Mouse (Mus musculus): ENCODE results near the gene Il31. TPM values are rescaled to one million over a fixed set of nuclear protein-coding genes. Genes with fewer than 3 reads are reported as not detected.

Il31 gene
- polyA plus RNA-seq, 1 experiment from 2014 or later: not detected

GRCm38 (mm10) chr5:123436780-123437175 is 52.5 kb downstream of the Il31 start:
- H3K4me2 ChIP-seq (ENCODE audit: low read depth, severe bottlenecking): no peak overlapping the region
- no peak overlapping the region for H3K4me3 ChIP-seq (ENCODE audit: low read depth, low read length)
- no peaks in the 10 kb centered on the region for H3K4me1 ChIP-seq (ENCODE audit: control insufficient read depth, insufficient read depth, low read length)
- no peak overlapping the region for H3K9ac ChIP-seq (ENCODE audit: low read length)
- no peak overlapping the region for H3K27ac ChIP-seq (replicated peaks; ENCODE audit: low read depth, low read length)
- ATAC-seq (ENCODE audit: insufficient number of reproducible peaks, low FRiP score, low TSS enrichment, low read depth): no peak
- WGBS: 64% methylated on average over 4 of the region's 4 CpGs
- no peaks in the 10 kb centered on the region for H3K36me3 ChIP-seq (ENCODE audit: control insufficient read depth, insufficient read depth, low read length)
- peak; percentile 63 for DNase-seq (ENCODE audit: low spot score)
- no peaks in the 10 kb centered on the region for H3K9me3 ChIP-seq (ENCODE audit: control insufficient read depth, low read length)
- H3K27me3 ChIP-seq (ENCODE audit: control insufficient read depth, insufficient read depth, low read length): no peaks in the 10 kb centered on the region

- H3K27ac ChIP-seq (replicated peaks; ENCODE audit: low read depth, low read length): no peak overlapping the region
- no peaks in the 10 kb centered on the region for H3K36me3 ChIP-seq (ENCODE audit: control insufficient read depth, insufficient read depth, low read length)
- H3K4me3 ChIP-seq (ENCODE audit: low read depth, low read length): no peak overlapping the region
- 77% methylated on average over 8 of the region's 8 CpGs for WGBS
- no peak overlapping the region for H3K4me2 ChIP-seq (ENCODE audit: low read depth, severe bottlenecking)
- no peak overlapping the region for H3K9ac ChIP-seq (ENCODE audit: low read length)
- H3K9me3 ChIP-seq (ENCODE audit: control insufficient read depth, low read length): no peaks in the 10 kb centered on the region
- ATAC-seq (ENCODE audit: insufficient number of reproducible peaks, low FRiP score, low TSS enrichment, low read depth) (no peak), DNase-seq (ENCODE audit: low spot score) (no peak)
- no peaks in the 10 kb centered on the region for H3K27me3 ChIP-seq (ENCODE audit: control insufficient read depth, insufficient read depth, low read length)
- H3K4me1 ChIP-seq (ENCODE audit: control insufficient read depth, insufficient read depth, low read length): no peaks in the 10 kb centered on the region
Observed at GRCm38 (mm10) chr5:123436071-123436779, 53.1 kb downstream of the Il31 start.

- WGBS: 93% methylated on average over 3 of the region's 3 CpGs
- no peak for DNase-seq (ENCODE audit: low spot score)
- H3K9me3 ChIP-seq (ENCODE audit: control insufficient read depth, low read length): no peaks in the 10 kb centered on the region
- H3K4me1 ChIP-seq (ENCODE audit: control insufficient read depth, insufficient read depth, low read length): no peaks in the 10 kb centered on the region
- no peak overlapping the region for H3K4me2 ChIP-seq (ENCODE audit: low read depth, severe bottlenecking)
- H3K27ac ChIP-seq (replicated peaks; ENCODE audit: low read depth, low read length): no peak overlapping the region
- no peaks in the 10 kb centered on the region for H3K36me3 ChIP-seq (ENCODE audit: control insufficient read depth, insufficient read depth, low read length)
- H3K4me3 ChIP-seq (ENCODE audit: low read depth, low read length): no peak overlapping the region
- no peak for ATAC-seq (ENCODE audit: insufficient number of reproducible peaks, low FRiP score, low TSS enrichment, low read depth)
- no peaks in the 10 kb centered on the region for H3K27me3 ChIP-seq (ENCODE audit: control insufficient read depth, insufficient read depth, low read length)
- H3K9ac ChIP-seq (ENCODE audit: low read length): no peak overlapping the region
Observed at GRCm38 (mm10) chr5:123432305-123432874, 56.9 kb downstream of the Il31 start.

DNA sequence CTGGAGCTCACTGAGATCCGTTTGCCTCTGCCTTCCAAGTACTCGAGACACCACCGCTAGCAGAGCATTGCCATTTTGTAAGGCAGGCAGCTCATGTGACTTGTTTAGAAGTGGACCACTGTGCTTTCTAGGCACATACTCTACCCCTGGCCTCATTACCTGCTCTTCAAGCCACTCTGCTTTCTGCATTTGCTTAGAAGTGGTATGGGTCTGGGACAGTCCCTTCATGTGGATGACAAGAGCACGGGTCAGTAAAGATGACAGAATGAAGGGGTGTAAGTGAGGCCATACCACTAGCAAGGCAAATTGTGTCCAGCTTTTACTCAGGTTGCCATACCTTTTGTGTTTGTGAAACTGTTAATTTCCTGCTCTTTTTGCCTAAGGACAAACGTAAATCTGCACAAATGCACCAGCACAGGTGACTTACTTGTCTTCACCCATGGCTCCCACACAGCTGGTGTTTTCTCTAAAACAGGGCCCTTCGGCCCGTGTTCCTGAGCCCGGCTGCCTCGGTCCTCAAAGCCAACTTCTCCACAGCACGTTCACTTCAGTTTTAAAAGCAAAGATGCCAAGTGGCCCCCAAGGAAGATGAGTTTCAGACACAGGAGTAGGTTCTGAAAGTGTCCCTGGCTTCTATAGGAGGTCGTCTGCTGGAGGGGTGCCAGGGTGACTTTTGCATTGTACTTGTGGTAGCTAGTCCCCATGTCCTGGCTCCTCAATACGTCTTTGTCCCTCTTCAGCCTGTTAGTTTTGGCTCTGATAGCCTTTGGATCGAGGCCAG is 57.6 kb downstream of the Il31 start:
- Histone ChIP-seq H3K36me3 (ENCODE audit: control insufficient read depth, insufficient read depth, low read length) (no peaks in the 10 kb centered on the region), H3K4me3 (ENCODE audit: low read depth, low read length) (no peak overlapping the region), H3K4me2 (ENCODE audit: low read depth, severe bottlenecking) (no peak overlapping the region), H3K9ac (ENCODE audit: low read length) (no peak overlapping the region), H3K4me1 (ENCODE audit: control insufficient read depth, insufficient read depth, low read length) (no peaks in the 10 kb centered on the region), H3K27me3 (ENCODE audit: control insufficient read depth, insufficient read depth, low read length) (no peaks in the 10 kb centered on the region), H3K9me3 (ENCODE audit: control insufficient read depth, low read length) (no peaks in the 10 kb centered on the region), H3K27ac (replicated peaks; ENCODE audit: low read depth, low read length) (no peak overlapping the region)
- ATAC-seq (ENCODE audit: insufficient number of reproducible peaks, low FRiP score, low TSS enrichment, low read depth) (no peak), DNase-seq (ENCODE audit: low spot score) (no peak)
- 84% methylated on average over 13 of the region's 13 CpGs for WGBS

Small RNAs within 50 kb of the gene (microRNA-seq; reads per million reads assigned to microRNA genes)
- gene Mir7647: 1.8 reads per million

Other genes with a start within 250 kb of the Il31 start
- 0.13 and 0.28 TPM in 2 replicates for gene Wdr66, start 237.4 kb downstream of the Il31 start, polyA plus RNA-seq (2014; fragmentation: Nextera tagmentation; extraction: Ambion mirVana)
- gene Bcl7a, start 145.7 kb downstream of the Il31 start, polyA plus RNA-seq (2014; fragmentation: Nextera tagmentation; extraction: Ambion mirVana): 44.4 and 45.2 TPM in 2 replicates
- gene Mlxip, start 94.7 kb downstream of the Il31 start, polyA plus RNA-seq (2014; fragmentation: Nextera tagmentation; extraction: Ambion mirVana): 19.3 and 21.7 TPM in 2 replicates
- gene Lrrc43, start 184 bp downstream of the Il31 start, polyA plus RNA-seq (2014; fragmentation: Nextera tagmentation; extraction: Ambion mirVana): not detected in 2 replicates
- gene B3gnt4, start 21.0 kb upstream of the Il31 start, polyA plus RNA-seq (2014; fragmentation: Nextera tagmentation; extraction: Ambion mirVana): 0.23 and 0.60 TPM in 2 replicates
- gene Diablo, start 34.7 kb upstream of the Il31 start, polyA plus RNA-seq (2014; fragmentation: Nextera tagmentation; extraction: Ambion mirVana): 120 and 124 TPM in 2 replicates
- gene Gm49027, start 36.0 kb upstream of the Il31 start, polyA plus RNA-seq (2014; fragmentation: Nextera tagmentation; extraction: Ambion mirVana): 0.14 and 0.55 TPM in 2 replicates
- gene Vps33a, start 83.5 kb upstream of the Il31 start, polyA plus RNA-seq (2014; fragmentation: Nextera tagmentation; extraction: Ambion mirVana): 28.4 and 29.0 TPM in 2 replicates
- gene Clip1, start 195.1 kb upstream of the Il31 start, polyA plus RNA-seq (2014; fragmentation: Nextera tagmentation; extraction: Ambion mirVana): 37.8 and 44.9 TPM in 2 replicates
- 100 and 106 TPM in 2 replicates for gene Zcchc8, start 231.6 kb upstream of the Il31 start, polyA plus RNA-seq (2014; fragmentation: Nextera tagmentation; extraction: Ambion mirVana)